Mouse (Mus musculus) activated CD4-positive, CD25-positive, alpha-beta regulatory T cell, adult 4 months (primary cell): ENCODE measurements around the gene S1pr4. TPM values are rescaled to one million over a fixed set of nuclear protein-coding genes. Genes with fewer than 3 reads are reported as not detected.

Experiments used
- ATAC-seq: one replicate; pipeline ENCODE4 v1.8.0; 2017
- polyA plus RNA-seq, 2 experiments: library from polyadenylated mRNA; unstranded; fragments of 100-300 nt; shearing (Covaris generic); gene quantifications; one replicate each; pipeline ENCODE4 v1.2.1; 2017

Gene S1pr4
- polyA plus RNA-seq: 10 to 100 TPM; 70.0 to 70.7 TPM

GRCm38 (mm10) chr10:81500032-81500431 is at the start of gene S1pr4:
Gene S1pr4, minus strand, starts transcription at chr10:81500132.
- ATAC-seq: no peak

GRCm38 (mm10) chr10:81548944-81549343 is 49.0 kb upstream of the S1pr4 start:
- no peak for ATAC-seq

- no peak for ATAC-seq
Observed at GRCm38 (mm10) chr10:81546788-81547571, 47.0 kb upstream of the S1pr4 start.

- no peak for ATAC-seq
Observed at GRCm38 (mm10) chr10:81546332-81546731, 46.4 kb upstream of the S1pr4 start.

- peak; percentile 92 for ATAC-seq
Observed at GRCm38 (mm10) chr10:81545161-81545747, 45.3 kb upstream of the S1pr4 start, which contains the start of gene Gna11. Gene Gna11, minus strand, starts transcription at chr10:81545190.

GRCm38 (mm10) chr10:81544296-81545160 is 44.6 kb upstream of the S1pr4 start:
- peak; percentile 8 for ATAC-seq

GRCm38 (mm10) chr10:81543633-81544032 is 43.7 kb upstream of the S1pr4 start:
- no peak for ATAC-seq

GRCm38 (mm10) chr10:81542727-81543460 is 43.0 kb upstream of the S1pr4 start:
- no peak for ATAC-seq

GRCm38 (mm10) chr10:81541803-81542202 is 41.9 kb upstream of the S1pr4 start:
- no peak for ATAC-seq

- ATAC-seq: no peak
Observed at GRCm38 (mm10) chr10:81541363-81541762, 41.4 kb upstream of the S1pr4 start.

- peak; percentile 45 for ATAC-seq
Observed at GRCm38 (mm10) chr10:81538321-81539048, 38.6 kb upstream of the S1pr4 start.

- ATAC-seq: peak; percentile 62
Observed at GRCm38 (mm10) chr10:81537429-81537828, 37.5 kb upstream of the S1pr4 start.

- no peak for ATAC-seq
Observed at GRCm38 (mm10) chr10:81536734-81537133, 36.8 kb upstream of the S1pr4 start.

- no peak for ATAC-seq
Observed at GRCm38 (mm10) chr10:81534826-81535225, 34.9 kb upstream of the S1pr4 start.

- ATAC-seq: peak; percentile 38
Observed at GRCm38 (mm10) chr10:81526779-81527178, 26.8 kb upstream of the S1pr4 start.

- no peak for ATAC-seq
Observed at GRCm38 (mm10) chr10:81525017-81525694, 25.2 kb upstream of the S1pr4 start.

GRCm38 (mm10) chr10:81524051-81524605 is 24.2 kb upstream of the S1pr4 start, which contains the start of gene Gna15:
Gene Gna15, minus strand, starts transcription at chr10:81524225.
- peak; percentile 55 for ATAC-seq

GRCm38 (mm10) chr10:81523570-81523969 is 23.6 kb upstream of the S1pr4 start:
- peak; percentile 22 for ATAC-seq

GRCm38 (mm10) chr10:81523142-81523541 is 23.2 kb upstream of the S1pr4 start:
- no peak for ATAC-seq

GRCm38 (mm10) chr10:81519978-81520365 is 20.0 kb upstream of the S1pr4 start:
- no peak for ATAC-seq
